Mouse (Mus musculus) brain, embryonic 14.5 days (tissue): ENCODE measurements around the gene Stk32c.

ENCODE experiments used
- CTCF ChIP-seq: fragments of 200-500 bp; IDR thresholded peaks from 2 replicates; pipeline ENCODE4 v1.5.1; 2012; ENCODE audit warnings: inconsistent platforms, mild to moderate bottlenecking, moderate library complexity, borderline replicate concordance; ENCODE audit not compliant: insufficient read depth, insufficient read length; ENCODE audit errors: extremely low read depth
- POLR2A ChIP-seq: fragments of 200-500 bp; IDR thresholded peaks from 2 replicates; pipeline ENCODE4 v1.6.1; 2012; ENCODE audit warnings: mild to moderate bottlenecking, inconsistent platforms, borderline replicate concordance; ENCODE audit not compliant: poor library complexity, insufficient read depth, insufficient read length, severe bottlenecking; ENCODE audit errors: extremely low read depth

- TF ChIP-seq CTCF, result no peak
- no peak for TF ChIP-seq POLR2A
These were observed 122.9 kb downstream of the Stk32c start for GRCm38 (mm10) chr7:139089892-139090874.
